Mouse (Mus musculus): ENCODE data around the gene Ets2. TPM values are rescaled to one million over a fixed set of nuclear protein-coding genes. Genes with fewer than 3 reads are reported as not detected.

The Ets2 gene
- polyA plus RNA-seq, 1 experiment, result 60.6 TPM

- Histone ChIP-seq H3K79me2 (ENCODE audit: control insufficient read depth, insufficient read depth) (no peaks in the 10 kb centered on the region), H3ac (ENCODE audit: control insufficient read depth, insufficient read length, low read depth) (no peak overlapping the region), H3K79me3 (ENCODE audit: low read depth) (no peaks in the 10 kb centered on the region), H3K36me3 (ENCODE audit: control insufficient read depth, insufficient read depth) (no peaks in the 10 kb centered on the region), H3K27me3 (ENCODE audit: control insufficient read depth, insufficient read depth, insufficient read length) (no peaks in the 10 kb centered on the region), H3K4me3 (ENCODE audit: insufficient read depth, poor library complexity, severe bottlenecking) (no peak overlapping the region)
- TF ChIP-seq CTCF (IDR thresholded peaks at IDR 0.05; ENCODE audit: control insufficient read depth, insufficient read depth, insufficient read length) (peak; percentile 58), MYOD1 (IDR thresholded peaks at IDR 0.05; ENCODE audit: control insufficient read depth, insufficient read length, low read depth) (no peak)
Observed at GRCm38 (mm10) chr16:95658836-95659430, 42.9 kb upstream of the Ets2 start.

GRCm38 (mm10) chr16:95659461-95659860 lies 42.4 kb upstream of the Ets2 start:
- no peak for TF ChIP-seq CTCF (IDR thresholded peaks at IDR 0.05; ENCODE audit: control insufficient read depth, insufficient read depth, insufficient read length)
- no peak for TF ChIP-seq USF1 (IDR thresholded peaks at IDR 0.05; ENCODE audit: low read depth)
- no peak for TF ChIP-seq CEBPB (IDR thresholded peaks at IDR 0.05; ENCODE audit: low read depth)
- TF ChIP-seq MYOG (IDR thresholded peaks at IDR 0.05; ENCODE audit: control insufficient read depth, extremely low read depth, insufficient read length), result no peak
- no peak for TF ChIP-seq MYOD1 (IDR thresholded peaks at IDR 0.05; ENCODE audit: control insufficient read depth, insufficient read length, low read depth)
- no peak for TF ChIP-seq MAX (IDR thresholded peaks at IDR 0.05)
- no peak for TF ChIP-seq FOSL1 (IDR thresholded peaks at IDR 0.05; ENCODE audit: insufficient read depth, low read length, poor library complexity, severe bottlenecking)
- no peaks in the 10 kb centered on the region for H3K27me3 ChIP-seq (ENCODE audit: control insufficient read depth, insufficient read depth, insufficient read length)
- H3ac ChIP-seq (ENCODE audit: control insufficient read depth, insufficient read length, low read depth), result no peak overlapping the region
- H3K36me3 ChIP-seq (ENCODE audit: control insufficient read depth, insufficient read depth), result no peaks in the 10 kb centered on the region
- no peaks in the 10 kb centered on the region for H3K79me3 ChIP-seq (ENCODE audit: low read depth)
- no peaks in the 10 kb centered on the region for H3K79me2 ChIP-seq (ENCODE audit: control insufficient read depth, insufficient read depth)
- no peak overlapping the region for H3K4me3 ChIP-seq (ENCODE audit: insufficient read depth, poor library complexity, severe bottlenecking)

- Histone ChIP-seq H3ac (ENCODE audit: control insufficient read depth, insufficient read length, low read depth) (no peak overlapping the region), H3K79me3 (ENCODE audit: low read depth) (no peaks in the 10 kb centered on the region), H3K4me3 (ENCODE audit: insufficient read depth, poor library complexity, severe bottlenecking) (no peak overlapping the region), H3K36me3 (ENCODE audit: control insufficient read depth, insufficient read depth) (no peaks in the 10 kb centered on the region), H3K79me2 (ENCODE audit: control insufficient read depth, insufficient read depth) (no peaks in the 10 kb centered on the region), H3K27me3 (ENCODE audit: control insufficient read depth, insufficient read depth, insufficient read length) (no peaks in the 10 kb centered on the region)
- TF ChIP-seq MYOG (IDR thresholded peaks at IDR 0.05; ENCODE audit: control insufficient read depth, extremely low read depth, insufficient read length) (no peak), MYOD1 (IDR thresholded peaks at IDR 0.05; ENCODE audit: control insufficient read depth, insufficient read length, low read depth) (no peak), FOSL1 (IDR thresholded peaks at IDR 0.05; ENCODE audit: insufficient read depth, low read length, poor library complexity, severe bottlenecking) (no peak), MAX (IDR thresholded peaks at IDR 0.05) (no peak), CEBPB (IDR thresholded peaks at IDR 0.05; ENCODE audit: low read depth) (no peak), CTCF (IDR thresholded peaks at IDR 0.05; ENCODE audit: control insufficient read depth, insufficient read depth, insufficient read length) (no peak), USF1 (IDR thresholded peaks at IDR 0.05; ENCODE audit: low read depth) (no peak)
Observed at GRCm38 (mm10) chr16:95660909-95661308, 41.0 kb upstream of the Ets2 start.

- H3K27me3 ChIP-seq (ENCODE audit: control insufficient read depth, insufficient read depth, insufficient read length), result no peaks in the 10 kb centered on the region
- no peak overlapping the region for H3ac ChIP-seq (ENCODE audit: control insufficient read depth, insufficient read length, low read depth)
- H3K4me3 ChIP-seq (ENCODE audit: insufficient read depth, poor library complexity, severe bottlenecking), result no peak overlapping the region
- no peaks in the 10 kb centered on the region for H3K79me3 ChIP-seq (ENCODE audit: low read depth)
- no peaks in the 10 kb centered on the region for H3K36me3 ChIP-seq (ENCODE audit: control insufficient read depth, insufficient read depth)
- TF ChIP-seq CTCF (IDR thresholded peaks at IDR 0.05; ENCODE audit: control insufficient read depth, insufficient read depth, insufficient read length) (no peak), MYOD1 (IDR thresholded peaks at IDR 0.05; ENCODE audit: control insufficient read depth, insufficient read length, low read depth) (no peak), CEBPB (IDR thresholded peaks at IDR 0.05; ENCODE audit: low read depth) (no peak), MYOG (IDR thresholded peaks at IDR 0.05; ENCODE audit: control insufficient read depth, extremely low read depth, insufficient read length) (no peak), USF1 (IDR thresholded peaks at IDR 0.05; ENCODE audit: low read depth) (no peak), MAX (IDR thresholded peaks at IDR 0.05) (no peak), FOSL1 (IDR thresholded peaks at IDR 0.05; ENCODE audit: insufficient read depth, low read length, poor library complexity, severe bottlenecking) (no peak)
- H3K79me2 ChIP-seq (ENCODE audit: control insufficient read depth, insufficient read depth), result no peaks in the 10 kb centered on the region
Observed at GRCm38 (mm10) chr16:95665472-95666131, 36.3 kb upstream of the Ets2 start.

GRCm38 (mm10) chr16:95666288-95666687 lies 35.6 kb upstream of the Ets2 start:
- H3K79me2 ChIP-seq (ENCODE audit: control insufficient read depth, insufficient read depth), result no peaks in the 10 kb centered on the region
- H3K36me3 ChIP-seq (ENCODE audit: control insufficient read depth, insufficient read depth), result no peaks in the 10 kb centered on the region
- H3K4me3 ChIP-seq (ENCODE audit: insufficient read depth, poor library complexity, severe bottlenecking), result no peak overlapping the region
- H3ac ChIP-seq (ENCODE audit: control insufficient read depth, insufficient read length, low read depth), result no peak overlapping the region
- H3K79me3 ChIP-seq (ENCODE audit: low read depth), result no peaks in the 10 kb centered on the region
- TF ChIP-seq MYOG (IDR thresholded peaks at IDR 0.05; ENCODE audit: control insufficient read depth, extremely low read depth, insufficient read length) (no peak), CTCF (IDR thresholded peaks at IDR 0.05; ENCODE audit: control insufficient read depth, insufficient read depth, insufficient read length) (no peak), MAX (IDR thresholded peaks at IDR 0.05) (no peak), FOSL1 (IDR thresholded peaks at IDR 0.05; ENCODE audit: insufficient read depth, low read length, poor library complexity, severe bottlenecking) (no peak), MYOD1 (IDR thresholded peaks at IDR 0.05; ENCODE audit: control insufficient read depth, insufficient read length, low read depth) (no peak), USF1 (IDR thresholded peaks at IDR 0.05; ENCODE audit: low read depth) (no peak), CEBPB (IDR thresholded peaks at IDR 0.05; ENCODE audit: low read depth) (no peak)
- no peaks in the 10 kb centered on the region for H3K27me3 ChIP-seq (ENCODE audit: control insufficient read depth, insufficient read depth, insufficient read length)
